Mouse (Mus musculus) sigmoid colon, adult 10 weeks (tissue): ENCODE results near the gene Parp1. TPM values are rescaled to one million over a fixed set of nuclear protein-coding genes. Genes with fewer than 3 reads are reported as not detected.

Experiments
- polyA plus RNA-seq: library from polyadenylated mRNA; stranded (reverse); fragments of 350-450 nt; fragmentation: Illumina TruSeq; extraction: RNeasy Lipid Tissue Mini Kit (QIAGEN cat#74804); gene quantifications from one replicate; pipeline ENCODE4 v1.2.3, GENCODE M21; 2014; ENCODE audit warnings: low read depth, low replicate concordance

Parp1 gene
- polyA plus RNA-seq, result 10.5 TPM

GRCm38 (mm10) chr1:180568761-180569452 is at the start of gene Parp1:
Parp1 (plus strand) TSS chr1:180568924.

GRCm38 (mm10) chr1:180641137-180641517 is 72.4 kb downstream of the Parp1 start, which contains the start of gene Lin9:
Lin9 (plus strand) TSS chr1:180641150.

Other genes with a start within 250 kb of the Parp1 start
- 6.3 TPM for gene Itpkb, start 238.4 kb upstream of the Parp1 start, polyA plus RNA-seq
- gene Stum, start 85.4 kb upstream of the Parp1 start, polyA plus RNA-seq, result 9.5 TPM
- 16.4 TPM for gene Lin9, start 72.2 kb downstream of the Parp1 start, polyA plus RNA-seq
- gene Mixl1, start 128.1 kb downstream of the Parp1 start, polyA plus RNA-seq, result not detected
- 135 TPM for gene Acbd3, start 157.1 kb downstream of the Parp1 start, polyA plus RNA-seq
- 1,838 TPM for gene H3f3a, start 245.0 kb downstream of the Parp1 start, polyA plus RNA-seq